Mouse (Mus musculus): ENCODE results near the gene Prss16. TPM values are rescaled to one million over a fixed set of nuclear protein-coding genes. Genes with fewer than 3 reads are reported as not detected.
A peak's percentile ranks its signal among the peaks of the same experiment; 100 is the strongest.
"Not testable (repeated sequence)": the region's sequence is repeated elsewhere in the genome, so short reads cannot be mapped to it uniquely, and the experiment has no call there.

Gene Prss16
- 0.14 TPM in 1 of 2 replicates, not detected in the other for polyA plus RNA-seq (2015; fragmentation: Nextera tagmentation; extraction: Ambion mirVana)

GRCm38 (mm10) chr13:22009642-22010041, at the start of gene Prss16:
Gene Prss16, minus strand, starts transcription at chr13:22009742.
- Histone ChIP-seq H3K27ac (replicated peaks) (no peak within 1 kb of the TSS), H3K9me3 (no peaks in the 10 kb centered on the region), H3K36me3 (no peaks in the 10 kb centered on the region), H3K9ac (replicated peaks) (no peak within 1 kb of the TSS), H3K4me3 (no peak within 1 kb of the TSS), H3K27me3 (peaks cover 91% of the 10 kb centered on the region), H3K4me1 (peaks cover 23% of the 10 kb centered on the region), H3K4me2 (replicated peaks) (no peak within 1 kb of the TSS)
- 46% methylated on average over 7 of the region's 7 CpGs for WGBS
- ATAC-seq (replicated peaks): no peak

GRCm38 (mm10) chr13:22053754-22054153, 44.2 kb upstream of the Prss16 start:
- Histone ChIP-seq H3K9me3 (no peaks in the 10 kb centered on the region), H3K27ac (replicated peaks) (no peak overlapping the region), H3K9ac (replicated peaks) (no peak overlapping the region), H3K36me3 (no peaks in the 10 kb centered on the region), H3K27me3 (no peaks in the 10 kb centered on the region), H3K4me2 (replicated peaks) (no peak overlapping the region), H3K4me1 (peaks cover 9% of the 10 kb centered on the region), H3K4me3 (no peak overlapping the region)
- WGBS: 100% methylated on average over 1 of the region's 1 CpGs
- ATAC-seq (replicated peaks): no peak

- H3K4me1 ChIP-seq: peaks cover 9% of the 10 kb centered on the region
- no peaks in the 10 kb centered on the region for H3K27me3 ChIP-seq
- H3K4me2 ChIP-seq (replicated peaks): peak overlapping the region; percentile 65
- no peaks in the 10 kb centered on the region for H3K36me3 ChIP-seq
- WGBS: 14% methylated on average over 5 of the region's 5 CpGs
- H3K27ac ChIP-seq (replicated peaks): peak overlapping the region; percentile 94
- H3K4me3 ChIP-seq: peak overlapping the region; percentile 61
- peak overlapping the region; percentile 66 for H3K9ac ChIP-seq (replicated peaks)
- no peaks in the 10 kb centered on the region for H3K9me3 ChIP-seq
- peak; percentile 60; the same call in 1 of the 2 replicates for ATAC-seq (replicated peaks)
These were observed 41.9 kb upstream of the Prss16 start for GRCm38 (mm10) chr13:22051523-22051859.

GRCm38 (mm10) chr13:22050591-22051522, 41.3 kb upstream of the Prss16 start:
- Histone ChIP-seq H3K4me1 (peaks cover 9% of the 10 kb centered on the region), H3K9ac (replicated peaks) (peak overlapping the region; percentile 66), H3K4me2 (replicated peaks) (peak overlapping the region; percentile 65), H3K9me3 (no peaks in the 10 kb centered on the region), H3K27ac (replicated peaks) (peak overlapping the region; percentile 94), H3K4me3 (peak overlapping the region; percentile 61), H3K27me3 (no peaks in the 10 kb centered on the region), H3K36me3 (no peaks in the 10 kb centered on the region)
- under 1% methylated on average over 52 of the region's 52 CpGs for WGBS
- ATAC-seq (replicated peaks): peak; percentile 96

- peak overlapping the region; percentile 94 for H3K27ac ChIP-seq (replicated peaks)
- no peaks in the 10 kb centered on the region for H3K36me3 ChIP-seq
- no peaks in the 10 kb centered on the region for H3K27me3 ChIP-seq
- peaks cover 9% of the 10 kb centered on the region for H3K4me1 ChIP-seq
- WGBS: 1% methylated on average over 14 of the region's 14 CpGs
- H3K9ac ChIP-seq (replicated peaks): peak overlapping the region; percentile 66
- peak overlapping the region; percentile 61 for H3K4me3 ChIP-seq
- no peaks in the 10 kb centered on the region for H3K9me3 ChIP-seq
- H3K4me2 ChIP-seq (replicated peaks): peak overlapping the region; percentile 65
- peak; percentile 32 for ATAC-seq (replicated peaks)
These were observed 40.3 kb upstream of the Prss16 start for GRCm38 (mm10) chr13:22049737-22050440.

GRCm38 (mm10) chr13:22049041-22049440, 39.5 kb upstream of the Prss16 start:
- ATAC-seq (replicated peaks): no peak
- H3K4me1 ChIP-seq: peaks cover 13% of the 10 kb centered on the region
- H3K27ac ChIP-seq (replicated peaks): no peak overlapping the region
- no peak overlapping the region for H3K4me3 ChIP-seq
- WGBS: 85% methylated on average over 2 of the region's 2 CpGs
- H3K9me3 ChIP-seq: no peaks in the 10 kb centered on the region
- no peak overlapping the region for H3K4me2 ChIP-seq (replicated peaks)
- no peak overlapping the region for H3K9ac ChIP-seq (replicated peaks)
- no peaks in the 10 kb centered on the region for H3K36me3 ChIP-seq
- no peaks in the 10 kb centered on the region for H3K27me3 ChIP-seq

- Histone ChIP-seq H3K4me1 (peaks cover 33% of the 10 kb centered on the region), H3K9ac (replicated peaks) (no peak overlapping the region), H3K36me3 (no peaks in the 10 kb centered on the region), H3K27me3 (no peaks in the 10 kb centered on the region), H3K9me3 (no peaks in the 10 kb centered on the region), H3K27ac (replicated peaks) (no peak overlapping the region), H3K4me3 (no peak overlapping the region), H3K4me2 (replicated peaks) (no peak overlapping the region)
- no peak for ATAC-seq (replicated peaks)
- 72% methylated on average over 2 of the region's 2 CpGs for WGBS
These were observed 35.8 kb upstream of the Prss16 start for GRCm38 (mm10) chr13:22045311-22045710.

- no peak overlapping the region for H3K4me2 ChIP-seq (replicated peaks)
- H3K4me3 ChIP-seq: peak overlapping the region; percentile 46; the same call in 1 of the 2 replicates
- no peaks in the 10 kb centered on the region for H3K27me3 ChIP-seq
- peak overlapping the region; percentile 89; the same call in 1 of the 2 replicates for H3K27ac ChIP-seq (replicated peaks)
- H3K9me3 ChIP-seq: no peaks in the 10 kb centered on the region
- H3K36me3 ChIP-seq: no peaks in the 10 kb centered on the region
- no peak overlapping the region for H3K9ac ChIP-seq (replicated peaks)
- 79% methylated on average over 6 of the region's 6 CpGs for WGBS
- peaks cover 34% of the 10 kb centered on the region for H3K4me1 ChIP-seq
- ATAC-seq (replicated peaks): no peak
These were observed 35.1 kb upstream of the Prss16 start for GRCm38 (mm10) chr13:22044432-22045155.

- Histone ChIP-seq H3K9me3 (no peaks in the 10 kb centered on the region), H3K27ac (replicated peaks) (peak overlapping the region; percentile 89), H3K4me1 (peaks cover 33% of the 10 kb centered on the region), H3K27me3 (no peaks in the 10 kb centered on the region), H3K4me3 (peak overlapping the region; percentile 46), H3K9ac (replicated peaks) (peak overlapping the region; percentile 51), H3K36me3 (no peaks in the 10 kb centered on the region), H3K4me2 (replicated peaks) (peak overlapping the region; percentile 84)
- WGBS: under 1% methylated on average over 14 of the region's 14 CpGs
- peak; percentile 14 for ATAC-seq (replicated peaks)
These were observed 34.2 kb upstream of the Prss16 start for GRCm38 (mm10) chr13:22043503-22044431.

GRCm38 (mm10) chr13:22042568-22043502, 33.3 kb upstream of the Prss16 start, which contains the start of the genes Hist1h2ag and Hist1h2bj:
Gene Hist1h2ag, minus strand, starts transcription at chr13:22042944.
Gene Hist1h2bj, plus strand, starts transcription at chr13:22043214.
- H3K4me2 ChIP-seq (replicated peaks): peak within 1 kb of the TSS; percentile 84
- under 1% methylated on average over 45 of the region's 80 CpGs for WGBS

More at GRCm38 (mm10) chr13:22042568-22043502, 33.3 kb upstream of the Prss16 start, which contains the start of the genes Hist1h2ag and Hist1h2bj:
- not testable (repeated sequence) for H3K9me3 ChIP-seq, H3K27me3 ChIP-seq, H3K36me3 ChIP-seq
- peak; percentile 93 for ATAC-seq (replicated peaks)
- Histone ChIP-seq H3K4me3 (peak within 1 kb of the TSS; percentile 48), H3K9ac (replicated peaks) (peak within 1 kb of the TSS; percentile 51), H3K4me1 (peaks cover 33% of the 10 kb centered on the region), H3K27ac (replicated peaks) (peak within 1 kb of the TSS; percentile 91)
